Mouse (Mus musculus): ENCODE measurements around the gene Olfr323. TPM values are rescaled to one million over a fixed set of nuclear protein-coding genes. Genes with fewer than 3 reads are reported as not detected.

Olfr323 gene
- total and polyA plus RNA-seq, 2 experiments = not detected

DNA sequence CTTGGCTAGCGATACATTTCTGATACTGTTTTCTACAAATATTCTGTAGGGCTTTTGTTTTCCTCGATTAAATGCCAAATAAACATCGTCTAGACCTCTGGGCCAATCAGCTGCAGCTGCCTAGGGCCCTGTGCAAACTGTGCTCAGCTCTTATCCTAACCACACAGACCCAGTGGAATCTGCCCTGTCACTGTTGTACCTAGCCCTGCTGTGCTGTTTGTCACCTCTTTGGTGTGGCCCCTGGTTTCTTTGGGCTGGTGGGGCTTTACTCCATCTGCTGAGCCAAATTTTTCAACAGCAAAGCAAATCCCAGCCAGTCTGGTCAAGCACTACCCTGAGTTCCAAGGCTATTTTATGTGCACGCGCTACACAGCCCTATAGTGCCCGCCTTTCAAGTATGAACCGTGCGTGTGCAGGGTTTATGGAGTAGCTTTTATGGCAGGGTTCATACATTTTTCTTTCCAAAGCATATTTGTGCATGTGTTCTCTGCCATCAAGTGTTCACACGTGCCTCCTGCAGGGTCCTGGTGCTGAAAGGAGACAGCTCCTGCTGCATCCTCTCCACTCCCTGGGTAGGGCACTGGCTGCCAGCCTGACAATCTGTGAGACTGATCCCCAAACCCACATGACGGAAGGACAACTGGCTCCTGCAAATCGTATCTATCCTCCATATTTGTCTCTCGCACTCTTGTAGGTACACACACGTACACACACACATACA, 11.5 kb upstream of the Olfr323 start:
- Histone ChIP-seq H3K9ac (ENCODE audit: low read depth, low read length) (no peak overlapping the region), H3K4me1 (ENCODE audit: control insufficient read depth, insufficient read depth, low read length) (no peaks in the 10 kb centered on the region; the same call in 1 of the 2 replicates), H3K27ac (replicated peaks; ENCODE audit: insufficient read depth, low read depth, low read length) (no peak overlapping the region), H3K36me3 (ENCODE audit: control insufficient read depth, insufficient read depth, low read length) (no peaks in the 10 kb centered on the region), H3K27me3 (ENCODE audit: control insufficient read depth, insufficient read depth, low read length) (peaks cover 6% of the 10 kb centered on the region), H3K4me3 (ENCODE audit: insufficient read depth, low read depth, low read length) (no peak overlapping the region), H3K79me2 (ENCODE audit: control insufficient read depth, insufficient read depth, low read length) (no peaks in the 10 kb centered on the region)
- WGBS = 71% methylated on average over 13 of the region's 13 CpGs
- TF ChIP-seq CTCF (IDR thresholded peaks at IDR 0.05; ENCODE audit: low read depth, low read length) = no peak
- no peak for TF ChIP-seq POLR2A (IDR thresholded peaks at IDR 0.05; ENCODE audit: extremely low read depth, insufficient read depth, low read length)
- DNase-seq (ENCODE audit: extremely low read depth, low read depth, low spot score) = no peak

DNA sequence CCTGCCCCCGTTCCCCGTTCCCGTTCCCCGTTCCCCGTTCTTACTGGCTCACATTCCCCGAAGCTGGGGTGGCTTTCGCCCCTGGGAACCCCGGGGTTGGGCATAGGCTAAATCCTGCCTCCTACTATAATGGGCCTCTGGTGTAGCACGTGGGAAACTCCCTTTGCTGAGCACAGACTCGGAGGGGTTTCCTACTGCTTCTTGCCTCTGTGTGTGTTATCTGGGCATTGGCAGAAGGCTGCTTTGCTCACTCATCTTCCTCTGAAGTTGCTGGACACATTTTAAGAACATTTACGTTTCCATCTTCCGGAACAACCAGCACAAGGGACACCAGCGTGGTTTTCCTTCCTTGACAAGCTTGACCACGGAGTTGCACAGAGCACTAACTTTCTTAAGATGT, 10.8 kb upstream of the Olfr323 start:
- 32% methylated on average over 14 of the region's 14 CpGs for WGBS
- H3K36me3 ChIP-seq (ENCODE audit: control insufficient read depth, insufficient read depth, low read length) = no peaks in the 10 kb centered on the region
- no peak overlapping the region for H3K4me3 ChIP-seq (ENCODE audit: insufficient read depth, low read depth, low read length)
- no peaks in the 10 kb centered on the region for H3K79me2 ChIP-seq (ENCODE audit: control insufficient read depth, insufficient read depth, low read length)
- H3K9ac ChIP-seq (ENCODE audit: low read depth, low read length) = no peak overlapping the region
- H3K27ac ChIP-seq (replicated peaks; ENCODE audit: insufficient read depth, low read depth, low read length) = no peak overlapping the region
- TF ChIP-seq CTCF (IDR thresholded peaks at IDR 0.05; ENCODE audit: low read depth, low read length) (no peak), POLR2A (IDR thresholded peaks at IDR 0.05; ENCODE audit: extremely low read depth, insufficient read depth, low read length) (no peak)
- DNase-seq (ENCODE audit: extremely low read depth, low read depth, low spot score) = no peak
- H3K27me3 ChIP-seq (ENCODE audit: control insufficient read depth, insufficient read depth, low read length) = peaks cover 6% of the 10 kb centered on the region
- no peaks in the 10 kb centered on the region; the same call in 1 of the 2 replicates for H3K4me1 ChIP-seq (ENCODE audit: control insufficient read depth, insufficient read depth, low read length)

- no peaks in the 10 kb centered on the region; the same call in 1 of the 2 replicates for H3K4me1 ChIP-seq (ENCODE audit: control insufficient read depth, insufficient read depth, low read length)
- WGBS = 6% methylated on average over 34 of the region's 34 CpGs
- DNase-seq (ENCODE audit: extremely low read depth, low read depth, low spot score) = no peak
These were observed 10.1 kb upstream of the Olfr323 start, which contains the start of gene Trim58 for GRCm38 (mm10) chr11:58640272-58640867. Gene Trim58 (plus strand): TSS chr11:58640465.

GRCm38 (mm10) chr11:58638176-58638701, 7.9 kb upstream of the Olfr323 start:
- H3K27me3 ChIP-seq (ENCODE audit: control insufficient read depth, insufficient read depth, low read length) = peaks cover 6% of the 10 kb centered on the region
- no peak for TF ChIP-seq POLR2A (IDR thresholded peaks at IDR 0.05; ENCODE audit: extremely low read depth, insufficient read depth, low read length)
- no peak for TF ChIP-seq CTCF (IDR thresholded peaks at IDR 0.05; ENCODE audit: low read depth, low read length)
- WGBS = 58% methylated on average over 7 of the region's 7 CpGs
- H3K4me1 ChIP-seq (ENCODE audit: control insufficient read depth, insufficient read depth, low read length) = no peaks in the 10 kb centered on the region; the same call in 1 of the 2 replicates
- H3K36me3 ChIP-seq (ENCODE audit: control insufficient read depth, insufficient read depth, low read length) = no peaks in the 10 kb centered on the region
- H3K79me2 ChIP-seq (ENCODE audit: control insufficient read depth, insufficient read depth, low read length) = no peaks in the 10 kb centered on the region
- H3K4me3 ChIP-seq (ENCODE audit: insufficient read depth, low read depth, low read length) = no peak overlapping the region
- no peak overlapping the region for H3K9ac ChIP-seq (ENCODE audit: low read depth, low read length)
- no peak for DNase-seq (ENCODE audit: extremely low read depth, low read depth, low spot score)
- no peak overlapping the region for H3K27ac ChIP-seq (replicated peaks; ENCODE audit: insufficient read depth, low read depth, low read length)

More at GRCm38 (mm10) chr11:58640272-58640867, 10.1 kb upstream of the Olfr323 start, which contains the start of gene Trim58:
- no peak within 1 kb of the TSS for H3K9ac ChIP-seq (ENCODE audit: low read depth, low read length)
- H3K27me3 ChIP-seq (ENCODE audit: control insufficient read depth, insufficient read depth, low read length) = peaks cover 6% of the 10 kb centered on the region
- H3K4me3 ChIP-seq (ENCODE audit: insufficient read depth, low read depth, low read length) = no peak within 1 kb of the TSS
- no peaks in the 10 kb centered on the region for H3K79me2 ChIP-seq (ENCODE audit: control insufficient read depth, insufficient read depth, low read length)
- H3K27ac ChIP-seq (replicated peaks; ENCODE audit: insufficient read depth, low read depth, low read length) = no peak within 1 kb of the TSS
- TF ChIP-seq CTCF (IDR thresholded peaks at IDR 0.05; ENCODE audit: low read depth, low read length) (no peak), POLR2A (IDR thresholded peaks at IDR 0.05; ENCODE audit: extremely low read depth, insufficient read depth, low read length) (no peak)
- no peaks in the 10 kb centered on the region for H3K36me3 ChIP-seq (ENCODE audit: control insufficient read depth, insufficient read depth, low read length)

DNA sequence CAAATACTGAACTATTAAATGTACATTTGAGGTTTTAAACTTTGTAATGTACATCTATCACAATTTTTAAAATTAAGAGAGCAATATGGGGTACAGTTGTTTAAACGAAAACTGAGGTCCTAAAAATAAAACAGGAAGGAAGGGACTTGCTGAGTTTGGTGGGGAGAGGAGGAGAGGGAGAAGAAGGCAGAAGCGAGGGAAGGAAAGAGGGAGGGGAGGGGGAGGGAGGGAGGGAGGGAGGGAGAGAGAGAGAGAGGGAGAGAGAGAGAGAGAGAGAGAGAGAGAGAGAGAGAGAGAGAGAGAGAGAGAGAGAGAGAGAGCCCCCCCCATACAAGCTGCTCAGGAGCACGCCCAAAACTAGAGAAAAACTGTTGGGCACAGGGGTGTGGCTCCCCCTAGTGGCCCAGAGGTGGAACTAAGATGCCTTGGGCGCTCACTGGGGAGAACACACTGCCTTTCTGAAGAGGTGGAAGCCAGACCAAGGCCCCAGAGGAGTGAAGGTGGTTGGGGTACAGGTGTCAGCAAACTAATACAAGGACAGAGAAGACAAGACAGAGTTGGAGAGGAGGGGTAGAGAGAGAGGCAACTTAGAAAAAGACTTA, 6.2 kb upstream of the Olfr323 start:
- no peak overlapping the region for H3K27ac ChIP-seq (replicated peaks; ENCODE audit: insufficient read depth, low read depth, low read length)
- H3K79me2 ChIP-seq (ENCODE audit: control insufficient read depth, insufficient read depth, low read length) = no peaks in the 10 kb centered on the region
- peak; percentile 17 for DNase-seq (ENCODE audit: extremely low read depth, low read depth, low spot score)
- H3K4me1 ChIP-seq (ENCODE audit: control insufficient read depth, insufficient read depth, low read length) = no peaks in the 10 kb centered on the region; the same call in 1 of the 2 replicates
- no peak overlapping the region for H3K4me3 ChIP-seq (ENCODE audit: insufficient read depth, low read depth, low read length)
- peaks cover 6% of the 10 kb centered on the region for H3K27me3 ChIP-seq (ENCODE audit: control insufficient read depth, insufficient read depth, low read length)
- 19% methylated on average over 4 of the region's 4 CpGs for WGBS
- H3K36me3 ChIP-seq (ENCODE audit: control insufficient read depth, insufficient read depth, low read length) = no peaks in the 10 kb centered on the region
- no peak for TF ChIP-seq POLR2A (IDR thresholded peaks at IDR 0.05; ENCODE audit: extremely low read depth, insufficient read depth, low read length)
- TF ChIP-seq CTCF (IDR thresholded peaks at IDR 0.05; ENCODE audit: low read depth, low read length) = peak; percentile 95
- no peak overlapping the region for H3K9ac ChIP-seq (ENCODE audit: low read depth, low read length)
